Mouse (Mus musculus) retina, postnatal 7 days (tissue): ENCODE data around the gene Sparc.
"Not testable (repeated sequence)": the region's sequence is repeated elsewhere in the genome, so short reads cannot be mapped to it uniquely, and the experiment has no call there.

Experiments used
- DNase-seq: peaks from one replicate; pipeline ENCODE4 v3.0.0-alpha.2; 2012; ENCODE audit warnings: low read depth, low spot score

The Sparc gene

GRCm38 (mm10) chr11:55436089-55436488 lies 13.1 kb upstream of the Sparc start:
- DNase-seq, result no peak

- DNase-seq, result no peak
Observed at GRCm38 (mm10) chr11:55432981-55433380, 10.0 kb upstream of the Sparc start.

- DNase-seq, result no peak
Observed at GRCm38 (mm10) chr11:55429973-55430372, 7.0 kb upstream of the Sparc start.

- no peak for DNase-seq
Observed at GRCm38 (mm10) chr11:55428186-55429012, 5.4 kb upstream of the Sparc start.

GRCm38 (mm10) chr11:55424746-55425360 lies 1.9 kb upstream of the Sparc start:
- no peak for DNase-seq

- no peak for DNase-seq
Observed at GRCm38 (mm10) chr11:55423756-55424155, 773 bp upstream of the Sparc start.

- no peak for DNase-seq
Observed at GRCm38 (mm10) chr11:55419678-55420307, 3.2 kb downstream of the Sparc start.

- DNase-seq, result no peak
Observed at GRCm38 (mm10) chr11:55419296-55419677, 3.7 kb downstream of the Sparc start.

GRCm38 (mm10) chr11:55418704-55419061 lies 4.3 kb downstream of the Sparc start:
- DNase-seq, result no peak

GRCm38 (mm10) chr11:55417898-55418703 lies 4.9 kb downstream of the Sparc start:
- no peak for DNase-seq

GRCm38 (mm10) chr11:55416609-55417265 lies 6.2 kb downstream of the Sparc start:
- DNase-seq, result no peak

- DNase-seq, result not testable (repeated sequence)
Observed at GRCm38 (mm10) chr11:55415731-55416130, 7.3 kb downstream of the Sparc start.

- no peak for DNase-seq
Observed at GRCm38 (mm10) chr11:55415036-55415704, 7.8 kb downstream of the Sparc start.

GRCm38 (mm10) chr11:55414314-55414713 lies 8.7 kb downstream of the Sparc start:
- DNase-seq, result no peak

GRCm38 (mm10) chr11:55413416-55413796 lies 9.6 kb downstream of the Sparc start:
- DNase-seq, result no peak

- DNase-seq, result no peak
Observed at GRCm38 (mm10) chr11:55412680-55413415, 10.1 kb downstream of the Sparc start.

GRCm38 (mm10) chr11:55412034-55412433 lies 10.9 kb downstream of the Sparc start:
- no peak for DNase-seq

GRCm38 (mm10) chr11:55410502-55410901 lies 12.5 kb downstream of the Sparc start:
- DNase-seq, result no peak

GRCm38 (mm10) chr11:55410005-55410404 lies 13.0 kb downstream of the Sparc start:
- no peak for DNase-seq

GRCm38 (mm10) chr11:55407133-55407532 lies 15.8 kb downstream of the Sparc start:
- no peak for DNase-seq
